Mouse (Mus musculus): ENCODE data around the gene Rnf10.

DNA sequence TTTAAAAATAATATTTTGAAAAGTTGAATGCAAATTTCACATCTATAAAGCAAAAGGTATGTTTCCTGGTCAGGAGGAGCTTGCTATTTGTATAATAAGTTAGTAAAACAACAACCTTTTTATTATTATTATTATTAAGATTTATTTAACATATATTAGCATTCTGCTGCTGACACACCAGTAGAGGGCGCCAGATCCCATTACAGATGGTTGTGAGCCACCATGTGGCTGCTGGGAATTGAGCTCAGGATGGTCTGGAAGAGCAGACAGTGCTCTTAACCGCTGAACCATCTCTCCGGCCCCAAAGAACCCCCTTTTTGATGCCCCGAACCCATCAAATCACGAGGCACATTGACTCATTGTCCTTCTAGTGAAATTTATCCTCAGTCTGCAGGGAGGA is 65.5 kb downstream of the Rnf10 start:
- TF ChIP-seq CTCF (IDR thresholded peaks at IDR 0.05; ENCODE audit: low read depth, low read length) (peak; percentile 50), POLR2A (IDR thresholded peaks at IDR 0.05; ENCODE audit: insufficient read depth, low read length) (no peak), EP300 (IDR thresholded peaks at IDR 0.05; ENCODE audit: insufficient read depth, low read depth, low read length) (no peak)
